Comparison of ENCODE assay signal across 10 mouse cellular contexts in genomic region chr16:8864223-8864631, GRCm38 (mm10). TPM values are rescaled to one million over a fixed set of nuclear protein-coding genes. Genes with fewer than 3 reads are reported as not detected.
DNase-seq lines count a peak whose midpoint lies in the region; ATAC-seq and TF ChIP-seq lines count a peak whose summit lies in the region.
"Had no signal": no experiment of that assay in that cellular context is flagged by ENCODE, and none has a peak within 500 bp of the region (broad histone marks: within the 10 kb centered on the region; RNA-seq: fewer than 3 reads in every experiment).

No protein-coding gene starts in this region.

- no peak for TF ChIP-seq CTCF in heart, adult 2 months (IDR thresholded peaks at IDR 0.05)

- H3K79me2 ChIP-seq in heart, adult 2 months (replicated peaks; ENCODE audit: control insufficient read depth, insufficient read depth, low read length) = no peaks in the 10 kb centered on the region

- TF ChIP-seq POLR2A in heart, adult 2 months (IDR thresholded peaks at IDR 0.05; ENCODE audit: insufficient read depth, low read depth, low read length) = peak; percentile 57; the same call in 1 of the 2 replicates

- WGBS in heart, adult 2 months = 6% methylated on average over 4 of the region's 4 CpGs
- 74% methylated on average over 4 of the region's 4 CpGs for WGBS in midbrain, embryonic 13.5 days
- 76% methylated on average over 4 of the region's 4 CpGs for WGBS in hindbrain, embryonic 16.5 days

- H3K27me3 ChIP-seq in heart, adult 2 months (ENCODE audit: control insufficient read depth, insufficient read depth, low read length) = no peaks in the 10 kb centered on the region
- no peaks in the 10 kb centered on the region for H3K27me3 ChIP-seq in midbrain, embryonic 13.5 days
- no peaks in the 10 kb centered on the region for H3K27me3 ChIP-seq in hindbrain, embryonic 16.5 days (replicated peaks; ENCODE audit: control insufficient read depth, insufficient read depth, low read length)
- H3K27me3 ChIP-seq: limb, embryonic 12.5 days; stomach, embryonic 15.5 days had no signal

- no peaks in the 10 kb centered on the region for H3K9me3 ChIP-seq in midbrain, embryonic 13.5 days
- no peaks in the 10 kb centered on the region for H3K9me3 ChIP-seq in hindbrain, embryonic 16.5 days (ENCODE audit: control insufficient read depth, low read length)
- H3K9me3 ChIP-seq: limb, embryonic 12.5 days; stomach, embryonic 15.5 days had no signal

- intact Hi-C loops in heart, adult 2 months (cut with DNase I) = no loop called here

- peaks cover 18% of the 10 kb centered on the region for H3K4me1 ChIP-seq in heart, adult 2 months (ENCODE audit: control insufficient read depth, insufficient read depth, low read length)
- no peaks in the 10 kb centered on the region; the same call in 1 of the 2 replicates for H3K4me1 ChIP-seq in midbrain, embryonic 13.5 days (replicated peaks)
- H3K4me1 ChIP-seq in hindbrain, embryonic 16.5 days (ENCODE audit: control insufficient read depth, insufficient read depth, low read depth, low read length) = no peaks in the 10 kb centered on the region
- H3K4me1 ChIP-seq: limb, embryonic 12.5 days had no signal

- peak overlapping the region; percentile 48 for H3K4me3 ChIP-seq in heart, adult 2 months
- no peak overlapping the region for H3K4me3 ChIP-seq in midbrain, embryonic 13.5 days (replicated peaks)
- H3K4me3 ChIP-seq in hindbrain, embryonic 16.5 days (ENCODE audit: low read length) = no peak overlapping the region
- H3K4me3 ChIP-seq: limb, embryonic 12.5 days; stomach, embryonic 15.5 days had no signal

- peak overlapping the region; percentile 52 for H3K9ac ChIP-seq in heart, adult 2 months (ENCODE audit: low read depth, low read length)
- H3K9ac ChIP-seq in midbrain, embryonic 13.5 days (replicated peaks) = no peak overlapping the region
- no peak overlapping the region for H3K9ac ChIP-seq in hindbrain, embryonic 16.5 days (ENCODE audit: low read depth, low read length)
- H3K9ac ChIP-seq: limb, embryonic 12.5 days; stomach, embryonic 15.5 days had no signal

- peak overlapping the region; percentile 86 for H3K27ac ChIP-seq in heart, adult 2 months
- no peak overlapping the region for H3K27ac ChIP-seq in midbrain, embryonic 13.5 days
- no peak overlapping the region for H3K27ac ChIP-seq in hindbrain, embryonic 16.5 days (ENCODE audit: low read depth, low read length)
- H3K27ac ChIP-seq: limb, embryonic 12.5 days had no signal

- 0 out of 2 replicates have a peak, but pooled peaks have one; percentile 42 for TF ChIP-seq EP300 in heart, adult 2 months (IDR thresholded peaks at IDR 0.05; ENCODE audit: insufficient read depth, low read depth, low read length)

- no peak for ATAC-seq in cerebellum, adult (ENCODE audit: insufficient number of reproducible peaks, low FRiP score, low TSS enrichment)
- no peak for ATAC-seq in midbrain, embryonic 13.5 days
- ATAC-seq in hindbrain, embryonic 16.5 days = no peak

- DNase-seq in cerebellum, adult 9-11 months = peak; percentile 34
- DNase-seq in 3T3-L1 (ENCODE audit: low read depth, low spot score) = peak; percentile 63
- DNase-seq in heart, adult 2 months = peak; percentile 59
- peak; percentile 37 for DNase-seq in kidney, postnatal 14 days
- DNase-seq in frontal cortex, postnatal 10 days (ENCODE audit: low spot score in 2 of 2) = no peak

- peaks cover 20% of the 10 kb centered on the region for H3K36me3 ChIP-seq in heart, adult 2 months (ENCODE audit: control insufficient read depth, insufficient read depth, low read length)
- H3K36me3 ChIP-seq in midbrain, embryonic 13.5 days = peaks cover 31% of the 10 kb centered on the region
- H3K36me3 ChIP-seq in hindbrain, embryonic 16.5 days (ENCODE audit: control insufficient read depth, insufficient read depth, low read length) = no peaks in the 10 kb centered on the region

- H3K4me2 ChIP-seq in midbrain, embryonic 13.5 days (replicated peaks) = no peak overlapping the region
- H3K4me2 ChIP-seq in hindbrain, embryonic 16.5 days (ENCODE audit: low read length) = no peak overlapping the region
- H3K4me2 ChIP-seq: limb, embryonic 12.5 days; stomach, embryonic 15.5 days had no signal

RNA-seq across cellular contexts. Expression of gene 1810013L24Rik, which starts 34.3 kb away (rescaled TPM):
- 100 to 1,000 TPM in 1 of 2 experiments, 10 to 100 TPM in 1; 93.2 to 133 TPM for total RNA-seq in heart, adult 2 months (2021)
- polyA plus RNA-seq in heart, adult 2 months (2012; rRNA removed) = 29.2 and 57.0 TPM in 2 replicates
- polyA plus RNA-seq in midbrain, embryonic 13.5 days (2015; fragmentation: Nextera tagmentation; extraction: Ambion mirVana) = 31.3 and 35.4 TPM in 2 replicates
- polyA plus RNA-seq in hindbrain, embryonic 16.5 days (2015; fragmentation: Nextera tagmentation; extraction: Ambion mirVana) = 23.8 and 24.5 TPM in 2 replicates

Comparison
In these comparisons a context has a peak if more than half of its experiments do, and no peak if none do; other contexts are left out.
1. DNase-seq: peak in cerebellum, adult 9-11 months (single experiment), 3T3-L1 (single experiment), heart, adult 2 months (2 of 2) and kidney, postnatal 14 days (single experiment); none in frontal cortex, postnatal 10 days (0 of 2).